In the genomic region with DNA sequence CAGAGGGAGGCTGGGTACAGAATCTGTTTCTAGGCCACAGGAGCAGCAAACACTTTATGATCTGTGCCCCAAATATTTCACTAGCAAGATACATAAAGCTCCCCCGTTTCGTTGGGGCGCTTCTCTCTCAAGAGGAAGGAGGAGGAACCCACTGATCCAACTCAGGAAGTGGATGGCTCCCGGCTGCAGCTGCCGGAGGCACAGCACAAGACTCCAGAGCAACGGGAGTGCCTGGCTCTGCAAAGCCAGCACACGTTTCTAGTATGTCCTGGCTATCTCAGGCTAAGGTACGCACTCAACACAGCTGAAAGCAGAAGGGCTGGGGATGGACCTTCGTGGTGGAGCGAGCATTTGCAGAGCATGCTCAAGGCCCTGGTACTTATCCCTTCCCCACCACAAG, we compare ENCODE assay signal across 19 mouse cellular contexts.
DNase-seq lines count a peak whose midpoint lies in the region; TF ChIP-seq lines count a peak whose summit lies in the region.
"Had no signal": no experiment of that assay in that cellular context is flagged by ENCODE, and none has a peak within 500 bp of the region (broad histone marks: within the 10 kb centered on the region; RNA-seq: fewer than 3 reads in every experiment).

No protein-coding gene starts in this region.

- H3K27ac ChIP-seq in gastrocnemius, adult 2 months: no peak overlapping the region
- H3K27ac ChIP-seq: embryonic facial prominence, embryonic 13.5 days; embryonic facial prominence, embryonic 15.5 days; forebrain, embryonic 10.5 days; forebrain, embryonic 12.5 days had no signal

- intact Hi-C loops in gastrocnemius, adult 2 months (cut with DNase I): no loop called here

- no peak overlapping the region for H3K4me3 ChIP-seq in gastrocnemius, adult 2 months
- H3K4me3 ChIP-seq: embryonic facial prominence, embryonic 13.5 days; embryonic facial prominence, embryonic 15.5 days; erythroblast, embryonic 14.5 days; forebrain, embryonic 10.5 days; forebrain, embryonic 12.5 days had no signal

- TF ChIP-seq CTCF in gastrocnemius, adult 2 months (IDR thresholded peaks at IDR 0.05): no peak

- peak; percentile 59 for DNase-seq in retina, postnatal 1 day
- no peak for DNase-seq in retina, embryonic 14.5 days (ENCODE audit: low spot score)
- peak; percentile 45 for DNase-seq in MEL-GATA-1-ER (ENCODE audit: extremely low read depth, low read depth)
- DNase-seq in cerebellum, adult 9-10 months: no peak
- DNase-seq in gastrocnemius, adult 2 months: no peak
- DNase-seq: adrenal gland, adult 2 months; adrenal gland, postnatal 10 days; adrenal gland, postnatal 25 days; cerebellum, adult 11-12 months; cerebellum, adult 2 months; cerebellum, adult 9-11 months; cerebellum, postnatal 14 days; cerebellum, postnatal 36 days; embryo, embryonic 11 days had no signal

Comparison
In these comparisons a context has a peak if more than half of its experiments do, and no peak if none do; other contexts are left out.
1. DNase-seq: peak in retina, postnatal 1 day (single experiment) and MEL-GATA-1-ER (single experiment); none in retina, embryonic 14.5 days (single experiment), cerebellum, adult 9-10 months (single experiment) and gastrocnemius, adult 2 months (single experiment).